Mouse (Mus musculus): ENCODE results near the gene Acvr1.

Gene Acvr1

GRCm38 (mm10) chr2:58567066-58567810, at the start of gene Acvr1, which contains the start of gene Upp2:
TSS of gene Acvr1 (minus strand) at chr2:58567157.
TSS of gene Upp2 (plus strand) at chr2:58567298.
- DNase-seq (ENCODE audit: low read depth): no peak

GRCm38 (mm10) chr2:58615766-58616165, 48.8 kb upstream of the Acvr1 start:
- no peak for DNase-seq (ENCODE audit: low read depth)

GRCm38 (mm10) chr2:58614851-58615250, 47.9 kb upstream of the Acvr1 start:
- DNase-seq (ENCODE audit: low read depth): no peak

DNA sequence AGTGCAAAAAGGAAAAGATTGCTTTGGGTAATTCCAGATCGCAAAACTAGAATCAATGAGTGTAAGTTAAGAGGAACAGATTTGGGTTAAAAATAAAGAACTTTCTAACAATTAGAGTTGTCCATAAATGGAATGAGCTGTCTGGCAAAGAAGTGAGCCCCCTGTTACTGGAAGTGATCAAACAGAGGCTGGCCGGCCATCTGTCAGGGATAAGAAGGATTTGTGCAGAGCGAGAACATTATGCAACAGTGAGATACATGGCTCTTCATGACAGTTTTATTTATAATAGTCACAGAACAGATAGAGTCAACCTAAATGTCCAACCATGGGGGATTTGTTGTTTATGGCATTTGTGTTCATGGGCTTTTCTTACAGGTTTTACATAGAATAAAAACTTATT, 46.8 kb upstream of the Acvr1 start:
- no peak for DNase-seq (ENCODE audit: low read depth)

- no peak for DNase-seq (ENCODE audit: low read depth)
Measured at GRCm38 (mm10) chr2:58604791-58605190, 37.8 kb upstream of the Acvr1 start.

DNA sequence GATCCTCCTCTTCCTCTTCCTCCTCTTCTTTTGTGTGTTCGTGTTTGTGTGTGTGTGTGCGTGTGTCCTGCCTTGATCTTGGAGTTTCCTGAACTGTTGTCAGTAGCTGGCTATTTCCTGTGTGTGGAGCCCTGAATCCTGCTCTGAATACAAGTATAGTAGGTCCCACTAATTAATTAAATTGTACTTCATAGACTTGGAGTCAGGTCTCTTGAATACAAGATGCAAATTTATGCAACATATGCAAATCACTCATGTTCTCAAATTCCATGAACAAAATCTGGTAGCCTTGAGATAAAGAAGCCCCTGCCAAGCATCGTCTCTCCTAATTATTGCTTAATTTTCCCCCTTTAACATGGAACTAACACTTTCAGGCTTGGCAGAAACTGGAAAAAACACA, 36.4 kb upstream of the Acvr1 start:
- no peak for DNase-seq (ENCODE audit: low read depth)

DNA sequence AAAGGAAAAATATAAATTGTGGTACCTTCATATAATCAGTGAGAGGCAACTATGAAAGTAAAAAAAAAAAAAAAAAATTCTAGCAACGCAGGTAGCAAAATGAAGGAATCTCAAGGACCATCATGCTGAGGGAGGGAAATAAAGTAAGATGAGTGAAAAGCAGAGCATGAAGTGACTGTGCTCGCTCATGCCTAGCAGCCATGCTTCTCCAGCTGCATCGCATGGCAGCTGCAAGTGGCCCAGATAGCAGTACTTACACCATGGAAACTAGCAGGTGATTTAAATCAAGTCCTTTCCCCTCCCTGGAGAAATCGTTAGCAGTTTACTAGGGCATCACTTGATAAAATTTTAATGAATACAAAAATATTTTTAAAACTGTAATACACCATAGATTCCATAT, 34.4 kb upstream of the Acvr1 start:
- DNase-seq (ENCODE audit: low read depth): no peak

GRCm38 (mm10) chr2:58599639-58600038, 32.7 kb upstream of the Acvr1 start:
- DNase-seq (ENCODE audit: low read depth): no peak

DNA sequence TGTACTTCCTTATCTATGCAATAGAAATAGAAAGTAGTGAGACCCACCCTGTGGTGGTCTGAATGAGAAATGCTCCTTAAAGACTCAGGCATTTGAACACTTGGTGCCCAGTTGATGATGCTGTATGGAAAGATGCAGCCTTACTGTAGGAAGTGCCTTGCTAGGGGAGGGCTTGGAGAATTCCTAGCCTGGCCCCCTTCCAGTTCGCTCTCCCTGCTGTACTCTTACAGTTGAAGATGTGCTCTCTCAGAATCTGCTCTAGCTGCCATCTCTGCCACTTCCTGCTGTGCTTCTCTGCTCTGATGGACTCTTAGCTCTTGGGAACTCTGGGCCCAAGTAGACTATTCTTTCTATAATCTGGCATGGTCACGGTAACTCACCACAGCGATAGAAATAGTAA, 30.6 kb upstream of the Acvr1 start:
- no peak for DNase-seq (ENCODE audit: low read depth)

GRCm38 (mm10) chr2:58596774-58597342, 29.9 kb upstream of the Acvr1 start:
- no peak for DNase-seq (ENCODE audit: low read depth)

DNA sequence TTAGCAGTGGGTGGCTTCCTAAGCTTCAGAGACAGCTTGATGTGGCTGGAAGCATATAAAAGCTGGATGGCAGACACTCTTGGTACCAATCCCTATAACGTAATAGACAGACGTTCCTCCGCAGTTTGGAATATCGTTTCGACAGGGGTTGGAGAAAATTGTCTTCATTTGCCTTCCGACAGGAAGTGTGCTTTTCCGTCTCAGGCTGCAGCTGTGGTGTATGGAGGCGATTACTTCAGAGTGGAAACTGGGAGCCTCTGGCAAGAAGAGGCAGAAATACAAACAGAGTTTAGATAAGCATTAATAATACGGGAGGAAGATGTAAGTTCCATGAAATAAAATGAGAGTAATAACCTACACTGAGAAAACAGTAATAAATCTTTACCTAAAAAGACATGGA, 28.4 kb upstream of the Acvr1 start:
- no peak for DNase-seq (ENCODE audit: low read depth)

DNA sequence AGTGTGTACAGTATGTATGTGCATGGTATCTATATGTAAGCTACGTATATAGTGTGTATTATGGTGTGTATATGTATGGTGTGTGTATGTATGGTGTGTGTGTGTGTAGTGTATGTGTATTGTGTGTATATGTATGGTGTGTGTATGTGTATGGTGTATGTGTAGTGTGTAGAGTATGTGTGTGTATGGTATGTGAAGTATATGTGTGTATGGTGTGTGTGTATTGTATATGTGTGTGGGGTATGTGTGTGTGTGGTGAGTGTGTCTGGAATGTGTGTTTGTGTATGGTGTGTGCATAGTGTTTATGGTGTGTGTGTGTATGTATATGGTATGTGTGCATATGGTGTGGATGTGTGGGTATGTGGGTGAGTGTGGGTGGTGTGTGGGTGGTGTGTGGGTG, 23.1 kb upstream of the Acvr1 start:
- DNase-seq (ENCODE audit: low read depth): no peak

DNA sequence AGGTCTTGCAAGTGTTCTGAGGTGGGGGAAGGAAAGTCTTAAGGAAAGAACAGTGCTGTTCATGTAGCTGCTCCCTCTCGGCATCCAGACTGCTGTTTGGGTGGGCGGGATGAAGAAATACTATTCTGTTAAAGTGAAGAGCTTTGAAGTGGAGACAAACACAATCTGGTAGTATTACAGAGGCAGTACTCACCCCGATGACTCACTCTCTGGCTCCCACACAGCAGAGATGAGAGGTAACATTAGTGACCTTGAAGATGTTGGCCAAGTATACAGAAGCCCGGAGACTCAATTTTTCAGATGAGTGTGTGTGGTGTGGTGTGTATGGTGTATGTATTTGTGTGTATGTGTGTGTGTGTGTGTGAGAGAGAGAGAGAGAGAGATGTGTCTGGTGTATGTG, 22.7 kb upstream of the Acvr1 start:
- DNase-seq (ENCODE audit: low read depth): no peak

- no peak for DNase-seq (ENCODE audit: low read depth)
Measured at GRCm38 (mm10) chr2:58586311-58586710, 19.4 kb upstream of the Acvr1 start.

DNA sequence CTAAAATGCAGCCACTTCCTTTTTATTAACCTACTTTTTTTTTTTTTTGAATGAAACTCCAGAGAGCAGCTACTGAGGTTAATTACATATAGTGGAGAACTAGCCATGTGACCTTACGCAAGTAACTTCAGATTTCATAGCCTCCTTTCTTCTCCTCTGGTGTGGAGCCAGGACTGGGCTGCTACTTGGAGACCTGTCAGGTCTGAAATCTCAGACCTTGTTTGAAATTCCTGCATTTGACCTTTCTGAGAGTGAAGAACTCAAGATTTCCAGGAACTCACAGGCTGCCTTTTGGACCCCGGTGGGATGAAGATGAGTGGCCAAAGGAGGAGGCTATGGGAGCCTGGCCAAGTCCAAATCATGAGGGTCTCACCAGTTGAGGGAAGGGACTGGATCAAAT, 7.2 kb upstream of the Acvr1 start:
- DNase-seq (ENCODE audit: low read depth): no peak

DNA sequence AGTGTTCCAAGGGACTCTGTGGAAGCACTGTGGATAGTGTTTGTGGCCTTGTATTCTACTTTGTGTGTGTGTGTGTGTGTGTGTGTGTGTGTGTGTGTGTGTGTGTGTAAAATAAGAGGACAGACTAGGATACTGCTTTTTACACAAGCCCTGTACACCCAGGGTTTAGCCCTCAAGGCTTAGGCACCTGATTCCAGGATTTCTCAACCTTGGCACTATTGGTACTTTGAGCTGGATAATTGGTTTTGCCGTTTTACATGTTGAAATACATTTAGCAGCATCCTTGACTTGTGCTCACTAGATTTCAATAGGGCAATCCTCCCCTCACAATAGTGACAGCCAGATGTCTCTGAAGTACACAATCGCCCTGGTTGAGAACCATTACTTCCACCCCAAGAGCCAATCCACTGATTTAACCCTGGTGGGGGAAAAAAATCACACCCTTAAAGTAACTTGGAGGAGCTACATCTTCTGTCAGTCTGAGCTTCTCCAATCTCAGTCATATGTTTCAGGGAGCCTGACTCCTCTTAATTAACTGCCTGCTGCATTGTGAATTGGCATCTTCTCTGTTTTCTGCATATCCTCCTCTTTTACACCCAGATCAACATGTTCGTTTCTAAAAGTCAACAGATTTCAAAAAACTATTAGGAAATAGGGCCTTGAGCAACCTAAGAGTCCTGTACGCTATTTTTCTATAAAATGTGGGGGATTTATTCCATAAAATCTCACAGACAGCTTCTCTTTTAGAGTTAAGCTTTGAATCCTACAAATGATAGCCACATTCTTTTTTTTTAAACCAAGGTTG, 2.1 kb upstream of the Acvr1 start:
- DNase-seq (ENCODE audit: low read depth): no peak

GRCm38 (mm10) chr2:58567866-58568719, 1.1 kb upstream of the Acvr1 start:
- DNase-seq (ENCODE audit: low read depth): no peak

- no peak for DNase-seq (ENCODE audit: low read depth)
Measured at GRCm38 (mm10) chr2:58566410-58567065, 419 bp downstream of the Acvr1 start.

- no peak for DNase-seq (ENCODE audit: low read depth)
Measured at GRCm38 (mm10) chr2:58566049-58566409, 928 bp downstream of the Acvr1 start.

GRCm38 (mm10) chr2:58565267-58565666, 1.7 kb downstream of the Acvr1 start:
- no peak for DNase-seq (ENCODE audit: low read depth)

DNA sequence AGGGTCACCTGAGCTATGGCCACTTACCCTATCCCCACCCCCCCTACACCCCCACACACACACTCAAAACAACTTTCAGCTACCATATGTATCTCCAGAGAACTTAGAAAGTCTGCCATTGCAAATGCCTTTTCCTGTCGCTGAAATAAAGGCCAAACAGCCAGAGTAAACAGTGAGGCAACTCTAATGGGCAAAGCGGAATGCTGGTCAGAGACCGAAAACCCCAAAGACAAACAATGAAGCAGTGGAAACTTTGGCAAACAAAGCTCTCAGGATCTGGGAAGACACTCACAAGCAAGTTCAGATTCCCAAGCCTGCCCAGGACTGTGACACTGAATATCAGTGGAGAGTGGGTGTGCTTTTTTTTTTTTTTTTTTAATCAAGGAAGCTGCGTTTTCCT, 4.8 kb downstream of the Acvr1 start:
- DNase-seq (ENCODE audit: low read depth): no peak
